Mouse (Mus musculus) ES-E14 (cell line): Measurements from ENCODE around the gene Ddx39.

Experiments
- CHD2 ChIP-seq: IDR thresholded peaks from 2 replicates; pipeline ENCODE4 v1.6.1; 2014; ENCODE audit warnings: mild to moderate bottlenecking, low read depth, low read length, inconsistent platforms
- HCFC1 ChIP-seq: IDR thresholded peaks from 2 replicates; pipeline ENCODE4 v1.6.1; 2012; ENCODE audit warnings: low read length, inconsistent platforms, borderline replicate concordance; ENCODE audit not compliant: insufficient read depth
- MAFK ChIP-seq: IDR thresholded peaks from 2 replicates; pipeline ENCODE4 v1.6.1; 2014; ENCODE audit warnings: mild to moderate bottlenecking, low read depth, low read length, inconsistent platforms; ENCODE audit not compliant: insufficient read depth
- ZC3H11A ChIP-seq: IDR thresholded peaks from 2 replicates; pipeline ENCODE4 v1.6.1; 2012; ENCODE audit warnings: low read depth, mild to moderate bottlenecking, inconsistent platforms, low read length, borderline replicate concordance
- ZNF384 ChIP-seq: IDR thresholded peaks from 2 replicates; pipeline ENCODE4 v1.6.1; 2012; ENCODE audit warnings: low read depth, low read length, inconsistent platforms

DNA sequence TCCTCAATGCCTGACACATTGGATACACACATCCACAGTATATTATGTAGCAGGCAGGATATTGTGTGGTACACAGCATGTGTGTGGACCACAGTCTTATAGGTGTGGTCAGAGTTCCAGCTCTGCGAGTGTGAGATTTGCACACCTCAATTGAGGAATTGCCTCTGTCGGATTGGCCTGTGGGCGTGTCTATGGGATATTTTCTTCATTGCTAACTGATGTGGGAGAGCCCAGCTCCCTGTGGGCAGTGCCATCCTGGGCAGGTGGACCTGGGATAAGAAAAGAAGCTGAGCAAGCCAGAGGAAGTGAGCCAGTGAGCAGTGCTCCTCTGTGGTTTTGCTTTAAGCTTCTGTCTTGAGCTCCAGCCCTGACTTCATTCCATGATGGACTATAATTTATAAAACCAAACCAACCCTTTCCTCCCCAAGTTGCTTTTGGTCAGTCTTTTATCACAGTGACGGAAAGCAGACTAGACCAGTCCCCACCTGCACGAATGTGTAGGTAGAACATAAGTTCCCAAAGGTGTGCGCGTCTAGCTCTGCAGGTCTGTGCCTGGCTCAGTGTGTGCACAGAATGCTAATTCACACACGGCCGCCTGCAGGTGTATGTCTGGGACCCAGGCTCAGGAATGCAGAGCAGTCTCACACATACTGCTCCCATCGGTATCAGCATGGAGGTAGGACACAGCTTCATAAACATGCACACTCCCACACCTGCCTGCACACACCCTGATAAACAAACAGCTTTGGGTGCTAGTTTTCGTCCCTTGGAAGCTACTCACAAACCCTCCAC lies 20.4 kb upstream of the Ddx39 start:
- TF ChIP-seq CHD2 (no peak), ZNF384 (no peak), HCFC1 (no peak), MAFK (no peak), ZC3H11A (no peak)
